Mouse (Mus musculus): ENCODE results near the gene Elane.

Gene Elane

DNA sequence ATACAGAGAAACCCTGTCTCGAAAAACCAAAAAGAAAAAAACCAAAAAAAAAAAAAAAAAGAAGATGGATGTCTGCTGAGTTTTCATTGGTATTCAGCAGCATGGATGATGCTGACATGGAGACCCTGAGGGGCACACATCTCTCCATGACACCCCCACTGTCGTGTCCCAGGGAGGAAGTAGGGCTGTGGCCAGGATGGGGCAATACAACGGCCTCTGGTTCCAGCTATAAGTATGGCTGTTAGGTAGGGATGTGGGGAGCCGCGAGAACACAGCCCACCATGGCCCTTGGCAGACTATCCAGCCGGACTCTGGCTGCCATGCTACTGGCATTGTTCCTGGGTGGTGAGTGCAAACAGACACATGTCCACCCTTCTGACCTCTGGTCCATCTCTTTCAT lies at the start of gene Elane:
Gene Elane, plus strand, starts transcription at position 194 of the 400 bp plus-strand sequence.
- no peak for DNase-seq (ENCODE audit: low spot score)

DNA sequence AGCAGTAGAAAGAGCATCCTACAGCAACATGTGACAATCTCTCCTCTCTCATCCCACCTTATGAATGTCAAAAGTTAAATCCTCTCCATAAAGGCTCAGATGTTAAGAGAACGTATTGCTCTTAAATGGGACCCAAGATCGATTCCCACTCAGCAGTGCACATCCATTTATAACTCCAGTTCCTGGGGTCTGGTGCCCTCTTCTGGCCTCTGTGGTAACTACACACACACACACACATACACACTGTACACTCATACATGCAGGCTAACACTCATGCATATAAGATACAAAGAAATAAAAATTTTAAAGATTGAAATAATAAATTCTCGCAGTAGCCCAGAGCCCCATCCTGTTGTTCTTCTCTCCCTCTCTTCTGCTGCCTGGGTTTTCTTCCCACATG lies 49.1 kb upstream of the Elane start:
- no peak for DNase-seq (ENCODE audit: low spot score)

DNA sequence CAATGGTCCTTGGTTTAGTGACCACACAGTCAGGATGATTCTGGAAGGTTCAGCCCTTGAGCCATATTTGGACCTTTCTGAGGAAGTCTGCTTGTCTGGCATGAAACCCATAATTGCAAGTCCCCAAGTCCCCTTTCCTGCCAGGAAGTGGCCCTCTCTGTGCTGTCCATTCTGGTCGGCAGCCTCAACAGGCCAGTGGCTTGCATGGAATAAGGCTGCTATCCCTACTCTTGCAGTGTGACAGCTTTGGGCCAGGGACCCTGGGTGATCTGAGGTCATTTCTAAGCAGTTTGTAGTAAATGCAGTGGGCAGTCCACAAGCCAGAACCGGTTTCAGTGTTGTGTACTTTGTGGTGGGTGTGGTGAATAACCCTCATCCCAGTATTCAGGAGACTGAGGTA lies 47.9 kb upstream of the Elane start:
- no peak for DNase-seq (ENCODE audit: low spot score)

DNA sequence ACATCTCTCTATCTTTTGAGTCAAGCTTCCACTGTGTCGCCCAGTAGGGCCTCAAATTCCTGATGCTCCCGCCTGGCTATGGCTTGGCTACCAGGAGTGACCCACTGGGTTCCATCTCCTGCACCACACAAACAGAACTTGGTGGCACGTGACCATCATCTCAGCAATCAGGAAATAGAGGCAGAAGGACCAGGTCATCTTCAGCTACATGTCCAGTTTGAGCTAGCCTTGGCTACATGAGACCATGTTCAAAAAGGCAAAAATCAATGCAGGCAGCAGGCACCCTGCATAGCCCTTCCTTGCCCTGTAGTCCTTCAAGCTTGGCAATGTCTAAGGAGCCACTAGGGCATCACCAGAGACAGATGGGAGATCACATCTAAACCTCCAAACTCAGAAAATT lies 46.0 kb upstream of the Elane start:
- DNase-seq (ENCODE audit: low spot score), result no peak

DNA sequence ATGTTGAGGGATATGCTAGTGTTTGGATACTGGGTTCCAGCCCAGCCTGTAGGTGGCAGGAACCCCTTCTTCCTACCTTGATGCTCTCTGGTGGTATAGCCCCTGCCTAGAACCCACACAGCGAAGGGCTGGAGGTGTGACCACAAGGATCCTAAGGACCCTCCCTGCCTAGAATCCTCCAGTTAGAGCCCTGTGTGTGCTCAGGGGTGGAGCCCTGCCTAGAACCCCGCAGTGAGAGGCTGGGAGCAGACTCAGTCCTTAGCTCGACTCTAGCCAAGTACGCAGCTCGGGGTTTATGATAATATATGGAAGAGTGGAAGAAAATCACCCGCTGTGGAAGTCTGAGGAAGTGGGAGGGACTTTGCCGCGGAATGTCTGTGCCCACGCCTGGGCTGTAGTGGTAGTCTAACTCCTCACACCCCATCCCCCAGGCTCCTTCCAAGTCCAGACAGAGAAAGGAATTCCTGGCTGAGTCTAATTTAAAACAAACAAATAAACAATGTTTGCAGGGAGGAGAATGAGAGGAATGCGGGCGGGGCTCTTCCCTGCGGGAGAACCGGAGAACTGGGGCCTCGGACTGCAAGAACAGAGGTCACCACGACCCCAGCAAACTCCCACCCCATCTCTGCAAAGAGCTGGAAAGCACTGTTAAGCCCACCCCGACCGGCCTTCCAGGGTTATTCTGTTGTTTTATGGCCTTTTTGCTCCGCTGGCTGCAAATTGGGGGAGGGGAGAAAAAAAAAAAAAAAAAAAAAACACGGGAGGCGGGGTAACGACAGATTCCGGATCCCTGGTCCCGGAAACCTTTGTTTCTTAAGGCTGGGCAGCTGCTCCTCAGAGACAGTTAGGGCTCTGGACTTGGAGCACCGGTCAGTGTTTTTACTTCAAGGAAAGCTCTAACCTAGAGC lies 45.1 kb upstream of the Elane start:
- DNase-seq (ENCODE audit: low spot score), result peak; percentile 73

DNA sequence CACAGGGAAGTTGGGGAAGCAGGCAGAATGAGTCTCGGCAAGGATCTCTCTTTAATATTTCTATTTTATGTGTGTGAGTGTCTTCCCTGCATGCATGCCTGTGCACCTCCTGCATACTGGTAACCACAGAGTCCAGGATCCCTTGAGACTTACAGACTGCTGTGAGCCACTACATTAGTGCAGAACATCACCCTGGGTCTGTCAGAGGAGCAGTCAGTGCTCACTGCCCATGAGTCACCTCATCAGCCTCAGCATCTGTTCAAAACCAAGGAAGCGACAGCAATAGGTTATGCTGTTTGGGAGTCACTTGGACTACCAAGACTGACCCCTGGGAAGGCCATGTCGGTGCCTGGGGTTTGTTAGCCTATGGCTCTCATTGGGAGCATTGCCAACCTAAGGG lies 43.7 kb upstream of the Elane start:
- peak; percentile 74 for DNase-seq (ENCODE audit: low spot score)

DNA sequence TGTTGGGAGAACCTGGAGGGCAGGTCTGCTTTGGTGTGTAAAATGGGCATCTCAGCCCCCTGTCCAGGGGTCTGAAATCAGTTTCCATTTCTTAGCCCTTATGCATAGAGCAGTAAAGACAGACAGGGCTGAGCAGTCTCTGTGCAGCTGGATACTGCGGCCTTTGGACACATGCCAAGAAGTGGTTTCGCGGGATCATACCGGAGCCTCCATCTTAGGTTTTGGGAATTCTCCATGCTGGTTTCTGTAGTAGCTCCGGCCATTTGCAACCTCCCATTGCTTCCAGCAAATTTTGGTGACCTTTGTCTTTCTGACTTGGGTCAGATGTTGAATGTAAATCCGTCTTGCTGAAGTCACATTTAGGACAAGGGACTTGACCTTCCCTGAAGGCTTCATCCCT lies 42.6 kb upstream of the Elane start:
- DNase-seq (ENCODE audit: low spot score), result peak; percentile 74

DNA sequence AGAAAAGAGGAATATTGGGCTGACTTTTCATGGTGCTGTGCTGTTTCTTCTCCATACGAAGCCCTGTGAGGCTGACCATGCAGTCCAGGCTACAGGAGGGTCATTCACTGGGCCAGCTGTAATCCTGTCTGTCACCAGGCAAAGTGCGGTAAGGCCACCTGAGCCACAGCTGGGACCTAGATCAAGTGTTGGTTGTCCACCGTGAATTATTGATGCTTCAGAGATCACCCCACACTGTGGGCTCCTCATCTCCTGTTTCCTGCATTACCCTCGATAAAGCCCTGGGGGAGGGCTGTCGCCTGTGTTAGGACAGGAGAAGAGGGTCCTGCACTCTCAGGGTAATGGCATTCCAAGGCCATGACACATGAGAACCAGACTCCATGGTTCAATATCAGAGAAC lies 39.5 kb upstream of the Elane start:
- DNase-seq (ENCODE audit: low spot score), result no peak

DNA sequence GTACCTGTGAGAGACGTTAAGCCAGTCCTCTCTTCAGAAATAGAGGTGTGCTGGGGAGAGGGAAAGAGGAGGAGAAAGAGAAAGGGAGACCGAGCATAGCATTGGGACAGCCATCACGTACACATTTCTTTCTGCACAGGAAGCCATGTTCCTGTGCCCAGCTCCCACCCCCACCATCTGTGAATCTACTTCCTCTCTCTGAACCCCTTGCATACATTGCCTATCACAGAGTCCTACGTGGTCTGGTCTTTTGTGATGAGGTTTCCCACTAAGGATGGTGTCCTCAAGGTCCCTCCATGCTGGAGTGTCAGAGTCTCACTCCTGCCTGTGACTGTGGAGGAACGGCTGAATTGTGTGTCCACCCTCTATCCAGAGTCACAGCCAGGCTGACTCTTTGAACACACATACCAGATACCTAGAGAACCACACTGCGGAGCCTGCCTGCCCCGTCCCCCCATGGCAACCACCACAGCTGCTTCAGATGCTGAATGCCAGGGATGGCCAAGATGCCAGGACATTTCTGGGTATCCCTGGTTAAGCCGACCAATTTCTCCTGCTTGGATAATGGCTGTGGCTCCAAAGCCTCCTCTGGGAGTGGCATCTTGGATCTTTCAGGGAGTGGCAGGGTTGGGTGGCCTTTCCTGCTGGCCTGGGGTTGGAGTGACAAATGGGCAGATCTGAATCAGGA lies 36.0 kb upstream of the Elane start:
- no peak for DNase-seq (ENCODE audit: low spot score)

DNA sequence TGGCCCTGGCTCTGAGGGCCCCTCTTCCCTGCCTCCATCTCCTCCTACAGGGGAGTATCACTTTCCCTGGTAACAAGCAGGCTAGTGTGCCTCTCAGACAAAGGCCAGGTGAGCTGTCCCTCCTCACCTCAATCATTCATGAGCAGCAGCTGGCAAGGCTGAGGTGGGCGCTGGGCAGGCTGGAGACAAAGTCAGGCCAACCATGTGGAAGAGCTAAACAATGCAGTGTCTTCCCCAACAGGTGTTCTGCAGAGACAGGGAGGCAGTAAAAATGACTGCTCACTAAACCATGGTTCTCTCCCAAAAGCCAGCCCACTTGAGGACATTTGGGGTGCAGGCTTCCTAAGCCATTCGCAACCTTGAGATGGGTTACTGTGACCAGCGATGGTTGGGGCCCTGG lies 34.4 kb upstream of the Elane start:
- no peak for DNase-seq (ENCODE audit: low spot score)

DNA sequence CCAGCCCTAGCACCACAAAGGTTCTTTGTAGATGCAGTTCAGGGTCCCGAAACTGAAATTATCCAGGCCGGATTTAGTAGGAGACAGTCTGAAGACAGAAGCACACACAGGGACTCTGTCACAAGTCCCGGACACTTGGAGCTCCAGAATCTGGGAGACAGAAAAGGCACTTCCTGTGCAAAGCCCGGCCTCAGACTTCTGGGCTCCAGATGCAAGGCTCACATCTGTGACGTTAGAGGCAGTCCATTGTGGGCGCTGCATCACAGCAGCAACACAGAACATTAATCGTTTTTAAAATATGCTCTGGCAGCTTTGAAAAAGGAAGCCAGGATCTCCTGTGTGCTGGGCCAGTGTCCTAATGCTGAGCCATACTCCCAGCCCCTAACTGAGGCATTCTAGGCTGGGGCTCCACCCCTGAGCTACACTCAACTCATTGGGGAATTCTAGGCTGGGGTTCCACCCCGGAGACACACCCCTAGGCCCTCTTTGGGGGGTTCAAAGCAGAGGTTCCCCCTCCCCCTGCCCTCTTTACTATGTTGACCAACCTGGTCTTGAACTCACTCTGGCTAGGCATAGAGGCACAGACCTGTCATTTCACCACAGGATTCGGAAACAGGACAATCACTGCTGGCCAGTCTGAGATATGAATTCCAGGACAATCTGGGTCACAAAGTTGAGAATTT lies 33.8 kb upstream of the Elane start:
- DNase-seq (ENCODE audit: low spot score), result no peak

DNA sequence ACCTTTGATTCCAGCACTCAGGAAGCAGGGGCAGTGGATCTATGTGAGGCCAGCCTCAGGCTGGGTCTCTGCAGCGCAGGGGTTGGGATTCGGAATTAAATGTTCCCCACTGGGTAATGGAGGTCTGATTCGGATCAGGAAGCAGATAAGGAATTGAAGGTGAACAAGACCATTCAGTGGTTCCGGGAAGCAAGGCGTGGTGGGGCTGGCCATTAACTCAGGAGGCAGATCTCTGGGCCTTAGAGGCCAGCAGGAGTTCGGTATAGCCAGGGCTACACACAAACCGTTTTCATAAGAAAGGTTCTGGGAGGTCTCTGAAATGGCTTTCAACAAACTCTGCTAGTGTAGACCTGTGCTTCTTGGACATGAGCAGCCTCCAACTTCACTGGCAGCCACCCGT lies 33.2 kb upstream of the Elane start:
- DNase-seq (ENCODE audit: low spot score), result no peak

DNA sequence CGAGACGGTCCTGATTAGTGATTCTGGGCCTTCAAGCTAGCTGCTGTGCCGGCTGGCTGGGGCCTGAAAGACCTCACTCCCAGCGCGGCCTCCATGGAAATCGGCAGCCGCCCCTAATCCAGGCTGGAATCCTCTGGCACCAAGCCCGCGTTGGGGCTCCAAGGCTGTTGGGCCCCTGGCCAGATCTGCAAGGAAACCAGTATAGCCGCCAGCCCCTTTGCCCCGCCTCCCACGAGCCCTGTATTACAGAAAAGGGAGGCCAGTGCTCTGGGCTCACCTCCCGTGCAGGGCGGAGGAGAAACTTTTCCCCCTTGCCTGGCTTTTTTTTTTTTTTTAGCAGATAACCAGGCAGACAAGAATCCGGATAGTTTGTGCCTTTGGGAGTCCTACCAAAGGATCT lies 32.7 kb upstream of the Elane start:
- DNase-seq (ENCODE audit: low spot score), result peak; percentile 97

DNA sequence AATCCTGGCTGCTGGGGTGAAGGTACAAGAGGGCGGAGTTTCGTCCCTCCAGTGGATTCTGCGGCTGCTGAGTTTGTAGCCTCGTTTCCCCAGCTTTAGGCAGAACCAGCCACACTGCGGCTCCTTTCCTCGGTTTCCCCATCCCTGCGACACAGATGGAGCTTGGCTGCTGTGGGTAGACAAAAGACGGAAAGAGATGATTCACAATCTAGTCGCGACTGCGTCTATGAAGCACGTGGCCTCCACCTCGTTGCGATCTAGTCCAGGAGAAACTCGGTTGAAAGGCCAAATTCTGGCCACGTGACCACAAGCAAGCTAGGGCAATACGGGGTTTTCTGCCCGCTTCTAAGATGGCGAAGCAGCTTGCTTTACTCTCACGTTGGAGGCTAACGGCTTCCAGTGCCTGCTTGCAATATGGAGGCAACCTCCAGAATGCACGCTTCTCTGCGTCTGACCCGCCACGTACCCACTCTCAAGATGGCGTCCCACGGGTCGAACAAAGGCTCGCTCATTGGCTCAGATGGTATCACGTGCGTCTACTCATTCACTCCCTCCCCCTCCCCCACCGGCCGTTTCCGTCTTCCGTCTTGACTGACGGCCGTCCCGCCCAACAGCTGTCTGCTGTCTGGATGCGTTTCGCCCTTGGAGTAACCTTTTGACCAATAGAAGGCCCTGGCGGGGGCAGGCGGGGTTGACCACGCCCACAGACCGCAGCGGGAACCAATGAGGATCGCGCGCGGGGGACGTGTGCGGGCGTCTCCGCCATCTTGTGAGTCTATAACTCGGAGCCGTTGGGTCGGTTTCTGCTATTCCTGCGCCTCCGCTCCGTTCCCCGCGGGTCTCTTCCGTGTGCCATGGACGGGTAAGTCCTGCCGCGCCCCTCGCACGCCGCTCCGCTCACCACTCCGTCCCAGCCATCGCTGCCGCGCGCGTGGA lies 31.9 kb upstream of the Elane start, which contains the start of gene Ptbp1:
Gene Ptbp1, plus strand, starts transcription at position 568 of the 936 bp plus-strand sequence.
- DNase-seq (ENCODE audit: low spot score), result peak; percentile 100

DNA sequence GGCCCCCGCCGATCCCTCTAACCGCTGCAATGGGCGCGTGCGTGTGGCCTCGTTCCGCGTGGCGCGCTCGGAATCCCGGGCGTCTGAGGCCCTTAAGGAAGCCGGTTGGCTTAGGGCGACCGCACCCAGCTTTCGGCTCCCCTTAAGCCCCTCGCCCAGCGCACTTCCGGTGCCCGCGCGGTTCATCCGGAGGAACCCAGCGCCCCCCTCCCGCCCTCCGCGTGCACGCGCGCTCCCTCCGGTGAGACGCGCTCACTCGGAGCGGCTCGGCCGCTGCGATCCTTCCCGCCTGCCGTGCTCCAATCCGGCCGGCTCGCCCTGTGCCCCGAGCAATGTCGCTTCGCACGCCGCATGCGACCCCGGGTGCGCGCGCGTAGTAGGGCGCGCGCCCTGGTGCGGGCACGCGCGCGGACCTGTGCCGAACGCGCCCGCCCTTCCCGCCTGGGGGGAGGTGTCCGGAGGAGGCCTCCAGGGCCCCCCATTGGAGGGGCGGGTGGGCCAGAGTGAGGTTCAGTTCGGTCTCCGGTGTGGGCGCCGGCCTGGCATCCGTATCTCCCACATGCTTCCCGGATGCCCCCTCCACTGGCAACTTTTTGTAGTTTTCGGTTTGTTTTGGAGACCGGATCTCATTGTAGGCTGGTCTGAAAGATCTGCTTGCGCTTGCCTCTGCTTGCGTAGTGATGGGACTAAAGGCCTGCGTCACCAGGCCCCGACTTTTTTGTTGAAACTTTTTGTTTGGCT lies 31.1 kb upstream of the Elane start:
- DNase-seq (ENCODE audit: low spot score), result peak; percentile 78

DNA sequence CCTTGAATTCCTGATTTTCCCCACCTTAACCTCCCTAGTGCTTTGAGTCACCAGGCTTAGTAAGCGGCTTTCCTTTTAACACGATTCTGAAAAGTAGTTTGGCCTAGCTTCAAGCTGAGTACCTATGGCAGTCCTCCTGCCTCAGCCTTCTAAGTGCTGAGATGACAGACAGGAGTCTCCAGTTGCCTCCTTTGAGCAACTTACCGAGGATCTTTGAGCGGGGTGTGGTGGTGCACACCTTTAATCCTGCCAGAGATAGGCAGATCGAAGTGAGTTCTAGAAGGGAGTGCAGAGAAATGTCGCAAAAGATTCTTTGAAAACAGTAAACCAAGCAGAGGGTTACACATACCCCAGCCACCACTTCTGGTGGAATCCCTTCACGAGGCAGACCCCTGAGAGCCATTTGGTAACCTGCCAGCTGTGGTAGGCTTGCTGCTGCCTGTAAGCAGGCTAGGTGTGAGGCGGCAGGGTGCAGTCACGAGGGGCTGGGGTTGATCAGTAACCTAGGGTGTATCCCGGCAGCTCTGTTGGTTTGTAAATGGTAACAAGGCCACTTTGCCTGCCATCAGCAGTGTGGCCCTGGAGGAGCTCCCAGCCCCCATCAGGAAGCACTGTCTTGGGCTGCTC lies 30.4 kb upstream of the Elane start:
- DNase-seq (ENCODE audit: low spot score), result peak; percentile 64

DNA sequence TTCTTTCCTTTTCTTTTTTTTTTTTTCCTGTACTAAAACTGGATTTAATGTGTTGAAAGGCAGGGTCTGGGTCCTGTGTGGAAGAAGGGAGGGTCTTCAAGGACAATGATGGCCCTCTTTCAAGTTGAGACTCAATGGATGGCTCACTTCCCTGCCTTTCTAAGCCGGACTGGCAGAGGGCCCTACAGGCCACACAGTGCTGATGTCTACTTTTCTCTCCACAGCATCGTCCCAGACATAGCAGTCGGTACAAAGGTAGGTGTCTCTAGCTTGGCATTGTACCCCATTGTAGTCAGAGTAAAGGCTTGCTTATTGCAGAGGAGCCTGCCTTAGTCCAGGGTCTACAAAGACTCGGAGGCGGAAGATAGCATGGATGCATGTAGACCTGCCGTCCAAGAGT lies 29.8 kb upstream of the Elane start:
- no peak for DNase-seq (ENCODE audit: low spot score)

DNA sequence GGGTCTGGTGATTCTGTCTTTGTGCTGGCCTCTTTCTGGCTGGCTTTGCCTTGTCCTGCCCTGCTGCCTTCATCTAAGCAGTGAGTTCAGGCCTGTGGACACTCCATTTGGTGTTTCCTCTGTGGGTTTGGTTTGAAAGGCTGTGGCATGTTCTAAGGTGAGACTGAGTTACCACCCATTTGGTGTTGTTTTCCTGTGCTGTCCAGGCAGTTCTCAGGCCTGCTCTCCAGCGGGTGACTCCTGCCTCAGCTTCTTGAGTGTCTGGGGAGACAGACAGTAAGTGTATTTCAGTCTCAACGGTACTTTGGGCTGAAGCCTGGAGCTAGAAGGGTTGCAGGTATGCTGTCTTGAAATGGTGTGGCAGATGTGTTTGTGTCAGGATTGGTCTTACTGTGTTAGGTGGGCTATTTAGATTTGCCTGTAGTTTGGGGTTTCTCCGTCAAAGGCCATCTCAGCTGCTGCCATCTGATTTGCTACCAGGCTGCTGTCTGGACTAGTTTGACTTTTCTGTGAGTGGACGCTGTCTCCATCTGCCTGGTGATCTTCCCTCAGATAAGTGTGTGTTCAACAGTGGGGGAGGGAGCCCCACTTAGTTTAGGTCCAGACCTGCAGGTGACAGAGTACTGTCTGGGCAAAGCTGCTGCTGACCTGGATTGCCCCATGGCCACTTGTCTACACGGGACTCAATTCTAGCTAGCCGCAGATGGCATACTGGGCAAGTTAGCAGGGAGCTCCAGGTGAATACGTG lies 29.2 kb upstream of the Elane start:
- DNase-seq (ENCODE audit: low spot score), result peak; percentile 54

DNA sequence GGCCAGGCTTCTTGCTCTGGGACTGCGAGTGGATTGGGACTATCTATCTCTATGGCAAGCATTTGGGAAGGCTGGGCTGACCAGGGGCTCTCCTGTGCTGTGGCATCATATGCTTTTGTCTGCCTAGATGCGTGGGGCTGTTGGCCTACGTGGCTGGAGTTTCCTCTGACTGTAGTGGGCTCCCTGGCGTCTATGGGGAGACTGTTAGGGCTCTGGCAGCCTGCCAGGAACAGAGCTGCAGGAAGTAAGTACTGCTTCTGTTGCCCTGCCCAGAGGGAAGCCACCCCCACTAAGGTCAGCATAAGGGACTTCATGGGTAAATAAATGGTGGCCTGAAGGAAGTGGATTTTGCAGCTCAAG lies 28.6 kb upstream of the Elane start:
- DNase-seq (ENCODE audit: low spot score), result peak; percentile 70

DNA sequence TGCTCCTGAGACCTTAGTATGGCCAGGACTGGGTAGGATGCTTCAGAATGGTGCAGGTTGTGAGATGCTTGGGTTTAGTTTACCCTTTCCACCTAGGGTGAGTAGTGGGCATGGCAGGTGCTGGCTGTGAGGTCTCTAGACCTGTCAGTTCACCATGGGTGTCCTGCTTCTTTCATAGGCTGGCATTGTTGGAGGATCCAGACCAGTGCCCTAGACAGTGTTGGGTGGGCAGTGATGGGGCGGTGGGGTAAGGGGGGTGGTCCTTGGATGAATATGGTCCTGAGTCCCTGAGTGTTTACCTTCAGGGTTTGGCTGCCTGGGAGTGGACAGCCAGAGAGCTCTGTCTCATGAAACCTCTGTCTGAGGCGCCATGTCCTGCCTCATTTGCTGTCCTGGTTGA lies 28.2 kb upstream of the Elane start:
- DNase-seq (ENCODE audit: low spot score), result no peak

Data from MN1 (cell line).